Mouse (Mus musculus): ENCODE measurements around the gene Gm10803. TPM values are rescaled to one million over a fixed set of nuclear protein-coding genes. Genes with fewer than 3 reads are reported as not detected.

The Gm10803 gene
- total and polyA plus RNA-seq, 3 experiments = not detected

GRCm38 (mm10) chr2:93592164-93592790, 31.9 kb downstream of the Gm10803 start:
- no peak overlapping the region for H3K4me2 ChIP-seq (ENCODE audit: insufficient read depth, low read depth, poor library complexity, severe bottlenecking)
- no peak overlapping the region for H3K4me3 ChIP-seq (replicated peaks in 1 of 3; ENCODE audit: low read depth in 2 of 3, low read length in 2 of 3, poor library complexity in 1 of 3)
- H3K4me1 ChIP-seq (ENCODE audit: control insufficient read depth in 1 of 2, insufficient read depth in 2 of 2) = peaks cover 0 to 4% of the 10 kb centered on the region in 2 experiments; a peak in 1 of 4 replicates
- in situ Hi-C loops (cut with MboI; ENCODE audit: low pct_ligation_motif_present, low pct_unique_long_range_greater_than_20kb, low sequenced_read_pairs) (no loop called here), dilution Hi-C loops (cut with MboI; ENCODE audit: extremely low pct_ligation_motif_present, extremely low pct_unique_long_range_greater_than_20kb, low sequenced_read_pairs) (no loop called here)
- no peak for DNase-seq (ENCODE audit: extremely low read depth)
- H3K9ac ChIP-seq (ENCODE audit: insufficient read depth, low read depth) = no peak overlapping the region
- no peaks in the 10 kb centered on the region for H3K79me2 ChIP-seq (replicated peaks; ENCODE audit: control insufficient read depth, extremely low read depth, insufficient read depth, poor library complexity, severe bottlenecking)
- H3K36me3 ChIP-seq (replicated peaks in 1 of 2; ENCODE audit: control insufficient read depth in 1 of 2, insufficient read depth in 1 of 2, low read length in 1 of 2) = no peaks in the 10 kb centered on the region
- peaks cover 76% of the 10 kb centered on the region for H3K27me3 ChIP-seq (replicated peaks)
- no peak for TF ChIP-seq ETS1 (conservative IDR thresholded peaks at IDR 0.05; ENCODE audit: low read depth, low read length)
- no peak for TF ChIP-seq CHD1 (IDR thresholded peaks at IDR 0.05; ENCODE audit: low read depth, low read length)
- no peak for TF ChIP-seq BHLHE40 (IDR thresholded peaks at IDR 0.05; ENCODE audit: low read depth, low read length)
- TF ChIP-seq MEF2A (IDR thresholded peaks at IDR 0.05; ENCODE audit: borderline replicate concordance, low read depth, low read length) = no peak
- TF ChIP-seq E2F4 (IDR thresholded peaks at IDR 0.05; ENCODE audit: insufficient replicate concordance, low read depth, low read length) = no peak
- no peak for TF ChIP-seq ZC3H11A (IDR thresholded peaks at IDR 0.05; ENCODE audit: low read depth, low read length)
- TF ChIP-seq MAZ (IDR thresholded peaks at IDR 0.05; ENCODE audit: low read depth, low read length) = no peak
- TF ChIP-seq ZNF384 (IDR thresholded peaks at IDR 0.05; ENCODE audit: low read depth, low read length) = no peak
- TF ChIP-seq MAX (IDR thresholded peaks at IDR 0.05; ENCODE audit: low read length) = no peak
- TF ChIP-seq GABPA (IDR thresholded peaks at IDR 0.05; ENCODE audit: insufficient replicate concordance, low read depth, low read length) = no peak
- TF ChIP-seq ELF1 (IDR thresholded peaks at IDR 0.05; ENCODE audit: low read depth, low read length) = no peak
- TF ChIP-seq IRF4 (IDR thresholded peaks at IDR 0.05; ENCODE audit: low read depth, low read length) = no peak
- no peak for TF ChIP-seq MXI1 (IDR thresholded peaks at IDR 0.05; ENCODE audit: low read depth, low read length)
- no peak for TF ChIP-seq UBTF (IDR thresholded peaks at IDR 0.05; ENCODE audit: low read depth, low read length)
- no peak for TF ChIP-seq JUN (IDR thresholded peaks at IDR 0.05; ENCODE audit: insufficient read depth, low read depth, low read length)
- no peak for TF ChIP-seq TBP (conservative IDR thresholded peaks at IDR 0.05; ENCODE audit: low read depth, low read length)
- no peak for TF ChIP-seq MAFK (IDR thresholded peaks at IDR 0.05; ENCODE audit: insufficient replicate concordance, low read length)
- H3K9me3 ChIP-seq (replicated peaks; ENCODE audit: low read length) = no peaks in the 10 kb centered on the region
- no peak overlapping the region for H3K27ac ChIP-seq (ENCODE audit: insufficient read depth, low read depth)

GRCm38 (mm10) chr2:93593121-93593520, 32.8 kb downstream of the Gm10803 start:
- H3K27me3 ChIP-seq (replicated peaks) = peaks cover 82% of the 10 kb centered on the region
- no peaks in the 10 kb centered on the region for H3K36me3 ChIP-seq (replicated peaks in 1 of 2; ENCODE audit: control insufficient read depth in 1 of 2, insufficient read depth in 1 of 2, low read length in 1 of 2)
- no peaks in the 10 kb centered on the region for H3K79me2 ChIP-seq (replicated peaks; ENCODE audit: control insufficient read depth, extremely low read depth, insufficient read depth, poor library complexity, severe bottlenecking)
- dilution Hi-C loops (cut with MboI; ENCODE audit: extremely low pct_ligation_motif_present, extremely low pct_unique_long_range_greater_than_20kb, low sequenced_read_pairs) (no loop called here), in situ Hi-C loops (cut with MboI; ENCODE audit: low pct_ligation_motif_present, low pct_unique_long_range_greater_than_20kb, low sequenced_read_pairs) (no loop called here)
- H3K4me2 ChIP-seq (ENCODE audit: insufficient read depth, low read depth, poor library complexity, severe bottlenecking) = no peak overlapping the region
- no peak overlapping the region for H3K9ac ChIP-seq (ENCODE audit: insufficient read depth, low read depth)
- H3K4me1 ChIP-seq (ENCODE audit: control insufficient read depth in 1 of 2, insufficient read depth in 2 of 2) = peaks cover 0 to 4% of the 10 kb centered on the region in 2 experiments; a peak in 1 of 4 replicates
- H3K9me3 ChIP-seq (replicated peaks; ENCODE audit: low read length) = no peaks in the 10 kb centered on the region
- no peak for TF ChIP-seq BHLHE40 (IDR thresholded peaks at IDR 0.05; ENCODE audit: low read depth, low read length)
- no peak for TF ChIP-seq EP300 (IDR thresholded peaks at IDR 0.05; ENCODE audit: low read length)
- TF ChIP-seq UBTF (IDR thresholded peaks at IDR 0.05; ENCODE audit: low read depth, low read length) = no peak
- no peak for TF ChIP-seq MAFK (IDR thresholded peaks at IDR 0.05; ENCODE audit: insufficient replicate concordance, low read length)
- H3K4me3 ChIP-seq (replicated peaks in 1 of 3; ENCODE audit: low read depth in 2 of 3, low read length in 2 of 3, poor library complexity in 1 of 3) = no peak overlapping the region
- DNase-seq (ENCODE audit: extremely low read depth) = no peak
- H3K27ac ChIP-seq (ENCODE audit: insufficient read depth, low read depth) = no peak overlapping the region
